Mouse (Mus musculus) midbrain, embryonic 10.5 days (tissue): ENCODE results near the gene Cdkn2d. TPM values are rescaled to one million over a fixed set of nuclear protein-coding genes. Genes with fewer than 3 reads are reported as not detected.

Experiments
- DNase-seq: peaks from one replicate; pipeline ENCODE4 v3.0.0-alpha.2; 2017; ENCODE audit warnings: low spot score
- H3K27ac ChIP-seq: fragments of 300-500 bp; sonication (generic); replicated peaks from 2 replicates; pipeline ENCODE4 v1.5.1; 2016; ENCODE audit warnings: mild to moderate bottlenecking
- H3K27me3 ChIP-seq: fragments of 300-500 bp; sonication (generic); 2 replicates; pipeline ENCODE4 v1.6.1; 2016; ENCODE audit warnings: low read depth, mild to moderate bottlenecking; ENCODE audit not compliant: poor library complexity, severe bottlenecking
- H3K36me3 ChIP-seq: fragments of 300-500 bp; sonication (generic); 2 replicates; pipeline ENCODE4 v1.6.1; 2016; ENCODE audit warnings: mild to moderate bottlenecking, moderate library complexity
- H3K4me1 ChIP-seq: fragments of 300-500 bp; sonication (generic); 2 replicates; pipeline ENCODE4 v1.6.1; 2016
- H3K4me3 ChIP-seq: fragments of 300-500 bp; sonication (generic); 2 replicates; pipeline ENCODE4 v1.5.1; 2016; ENCODE audit warnings: mild to moderate bottlenecking, moderate library complexity
- H3K9me3 ChIP-seq: fragments of 300-500 bp; sonication (generic); replicated peaks from 2 replicates; pipeline ENCODE4 v1.6.1; 2016; ENCODE audit warnings: mild to moderate bottlenecking
- WGBS: fragments of 180-500 bp; shearing (Covaris S2); methylation state at CpG from one replicate; pipeline ENCODE4 v1.1.7; 2016; 5-methylcytosine and 5-hydroxymethylcytosine counted together
- polyA plus RNA-seq: library from polyadenylated mRNA; unstranded; fragments of >200 nt; fragmentation: Nextera tagmentation; extraction: Ambion mirVana; gene quantifications from 2 replicates; pipeline ENCODE4 v1.2.1, GENCODE M21; 2016

The Cdkn2d gene
- polyA plus RNA-seq, result 51.4 and 61.3 TPM in 2 replicates

DNA sequence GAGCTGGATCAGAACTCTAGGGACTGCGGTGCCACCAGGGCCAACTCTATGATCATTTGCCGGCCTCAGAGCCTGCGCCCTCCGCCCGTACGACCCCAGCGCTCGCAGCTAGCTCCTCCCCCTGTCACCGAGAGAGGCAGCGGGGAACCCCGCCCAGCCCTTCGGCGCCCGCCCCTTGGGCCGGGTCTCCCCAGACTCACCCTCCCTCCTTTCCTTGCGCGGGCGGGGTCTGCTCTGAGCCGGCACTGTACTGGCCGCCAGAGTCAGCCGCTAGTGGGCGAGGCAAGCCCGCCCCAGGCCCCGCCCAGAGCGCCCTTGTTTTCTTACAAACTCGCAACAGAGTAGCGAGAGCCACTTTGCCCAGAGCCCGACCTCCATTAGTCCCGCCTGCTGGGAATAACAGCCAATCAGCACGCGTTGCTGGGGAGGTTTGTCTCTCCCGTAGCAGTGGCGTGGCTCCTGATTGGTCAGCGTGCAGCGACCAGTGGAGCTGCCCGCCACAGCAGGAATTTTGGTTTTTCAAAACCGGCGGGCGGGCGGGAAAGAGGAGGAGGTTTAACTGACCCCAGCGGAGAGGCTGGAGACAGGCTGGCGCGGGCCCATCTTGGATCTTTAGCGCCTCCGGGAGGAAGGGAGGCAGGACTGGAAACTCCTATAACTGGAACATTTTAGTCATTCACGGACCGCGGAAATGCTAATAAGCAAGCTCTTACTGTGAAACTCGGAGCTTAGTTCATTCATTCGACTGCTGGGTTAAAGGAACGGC lies at the start of gene Cdkn2d:
TSS of gene Cdkn2d (minus strand) at position 386 of the 766 bp plus-strand sequence.
- peak within 1 kb of the TSS; percentile 91 for H3K27ac ChIP-seq
- DNase-seq, result peak; percentile 100
- peaks cover 41% of the 10 kb centered on the region for H3K4me1 ChIP-seq
- H3K27me3 ChIP-seq, result no peaks in the 10 kb centered on the region
- H3K9me3 ChIP-seq, result no peaks in the 10 kb centered on the region
- peaks cover 6% of the 10 kb centered on the region for H3K36me3 ChIP-seq
- peak within 1 kb of the TSS; percentile 89 for H3K4me3 ChIP-seq
- WGBS, result under 1% methylated on average over 51 of the region's 51 CpGs

- Histone ChIP-seq H3K27ac (no peak overlapping the region), H3K4me1 (peaks cover 6% of the 10 kb centered on the region), H3K4me3 (no peak overlapping the region), H3K36me3 (peaks cover 45% of the 10 kb centered on the region), H3K9me3 (no peaks in the 10 kb centered on the region), H3K27me3 (no peaks in the 10 kb centered on the region)
- WGBS, result 90% methylated on average over 4 of the region's 4 CpGs
- no peak for DNase-seq
Observed at GRCm38 (mm10) chr9:21340411-21340810, 49.2 kb upstream of the Cdkn2d start.

DNA sequence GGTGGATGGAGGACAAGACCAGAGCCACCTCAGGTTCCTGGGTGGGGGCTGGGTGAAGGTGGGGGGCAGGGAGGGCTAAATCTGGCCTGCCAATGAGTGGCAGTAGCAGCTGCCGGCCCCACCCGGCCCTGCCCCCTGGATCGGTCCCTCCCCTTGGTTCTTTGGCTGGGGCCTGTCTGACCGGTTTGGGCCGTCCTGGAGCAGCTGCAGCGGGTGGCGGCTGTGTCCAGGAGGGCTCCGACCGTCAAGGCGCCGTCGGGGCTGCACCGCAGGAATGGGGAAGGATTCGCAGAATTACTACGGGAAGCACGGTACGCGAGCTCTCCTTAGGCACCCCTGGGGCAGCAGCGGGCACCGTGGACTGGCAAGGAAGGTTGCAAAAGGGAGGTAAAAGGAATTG lies 46.4 kb upstream of the Cdkn2d start:
- no peaks in the 10 kb centered on the region for H3K9me3 ChIP-seq
- no peak overlapping the region for H3K27ac ChIP-seq
- H3K36me3 ChIP-seq, result peaks cover 22% of the 10 kb centered on the region
- peaks cover 13% of the 10 kb centered on the region for H3K4me1 ChIP-seq
- no peak for DNase-seq
- no peaks in the 10 kb centered on the region for H3K27me3 ChIP-seq
- H3K4me3 ChIP-seq, result no peak overlapping the region
- WGBS, result 17% methylated on average over 20 of the region's 20 CpGs

DNA sequence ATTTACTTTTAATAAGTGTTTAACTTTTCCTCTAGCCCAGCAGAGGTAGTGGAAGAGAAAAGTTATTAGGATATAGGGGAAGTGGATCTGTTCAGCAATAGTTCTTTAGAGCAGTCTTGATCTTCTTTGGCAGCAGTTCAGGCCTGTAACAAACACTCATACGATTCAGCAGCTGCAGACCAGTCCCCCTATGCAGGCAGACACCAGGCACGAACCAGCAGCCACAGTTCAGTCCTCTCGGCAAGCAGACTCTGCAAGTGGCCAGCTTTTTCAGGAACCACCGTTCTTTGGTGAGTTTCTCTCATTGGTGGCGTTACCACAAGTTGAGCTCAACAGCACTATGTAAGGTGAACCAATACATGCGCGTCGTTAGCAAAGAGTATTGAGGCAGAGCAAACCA lies 45.3 kb upstream of the Cdkn2d start:
- Histone ChIP-seq H3K36me3 (peaks cover 11% of the 10 kb centered on the region), H3K4me3 (no peak overlapping the region), H3K27ac (no peak overlapping the region), H3K9me3 (no peaks in the 10 kb centered on the region), H3K4me1 (peaks cover 22% of the 10 kb centered on the region), H3K27me3 (no peaks in the 10 kb centered on the region)
- 88% methylated on average over 8 of the region's 8 CpGs for WGBS
- DNase-seq, result no peak

- Histone ChIP-seq H3K4me1 (peaks cover 22% of the 10 kb centered on the region), H3K27ac (no peak overlapping the region), H3K4me3 (no peak overlapping the region), H3K9me3 (no peaks in the 10 kb centered on the region), H3K27me3 (no peaks in the 10 kb centered on the region), H3K36me3 (peaks cover 8% of the 10 kb centered on the region)
- 82% methylated on average over 4 of the region's 4 CpGs for WGBS
- DNase-seq, result no peak
Observed at GRCm38 (mm10) chr9:21335391-21335790, 44.2 kb upstream of the Cdkn2d start.

DNA sequence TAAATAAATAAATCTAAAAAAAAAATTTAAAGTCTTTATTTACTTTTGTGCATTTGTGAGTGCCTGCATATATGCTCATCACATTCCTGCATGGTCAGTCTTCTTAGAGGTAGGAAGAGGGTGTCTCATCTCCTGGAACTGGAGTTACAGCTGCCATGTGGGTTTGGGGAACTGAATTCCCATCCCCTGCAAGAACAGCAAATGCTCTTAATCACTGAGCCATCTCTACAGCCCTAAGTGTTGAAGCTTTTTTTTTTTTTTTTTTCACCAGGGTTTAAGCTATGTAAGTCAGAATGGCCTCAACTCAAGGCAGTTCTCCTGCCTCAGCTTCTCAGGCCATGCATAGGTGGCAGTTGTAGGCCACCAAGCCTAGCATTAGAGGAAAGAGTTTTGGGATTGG lies 43.5 kb upstream of the Cdkn2d start:
- no peak for DNase-seq
- no peaks in the 10 kb centered on the region for H3K27me3 ChIP-seq
- H3K27ac ChIP-seq, result no peak overlapping the region
- H3K4me1 ChIP-seq, result peaks cover 22% of the 10 kb centered on the region
- peaks cover 11% of the 10 kb centered on the region for H3K36me3 ChIP-seq
- no peaks in the 10 kb centered on the region for H3K9me3 ChIP-seq
- H3K4me3 ChIP-seq, result no peak overlapping the region

GRCm38 (mm10) chr9:21333523-21333922 lies 42.3 kb upstream of the Cdkn2d start:
- H3K4me3 ChIP-seq, result no peak overlapping the region
- H3K9me3 ChIP-seq, result no peaks in the 10 kb centered on the region
- H3K36me3 ChIP-seq, result peaks cover 9% of the 10 kb centered on the region
- H3K4me1 ChIP-seq, result peaks cover 22% of the 10 kb centered on the region
- no peaks in the 10 kb centered on the region for H3K27me3 ChIP-seq
- DNase-seq, result no peak
- H3K27ac ChIP-seq, result no peak overlapping the region
- 91% methylated on average over 1 of the region's 1 CpGs for WGBS

GRCm38 (mm10) chr9:21332161-21333061 lies 41.2 kb upstream of the Cdkn2d start:
- Histone ChIP-seq H3K27me3 (no peaks in the 10 kb centered on the region), H3K27ac (peak overlapping the region; percentile 55; the same call in 1 of the 2 replicates), H3K9me3 (no peaks in the 10 kb centered on the region), H3K4me3 (no peak overlapping the region), H3K4me1 (peaks cover 16% of the 10 kb centered on the region), H3K36me3 (peaks cover 9% of the 10 kb centered on the region; the same call in 1 of the 2 replicates)
- no peak for DNase-seq
- WGBS, result 43% methylated on average over 9 of the region's 9 CpGs

- Histone ChIP-seq H3K27ac (no peak overlapping the region), H3K9me3 (no peaks in the 10 kb centered on the region), H3K27me3 (no peaks in the 10 kb centered on the region), H3K36me3 (peaks cover 10% of the 10 kb centered on the region; the same call in 1 of the 2 replicates), H3K4me3 (no peak overlapping the region), H3K4me1 (peaks cover 15% of the 10 kb centered on the region)
- DNase-seq, result no peak
- 86% methylated on average over 12 of the region's 12 CpGs for WGBS
Observed at GRCm38 (mm10) chr9:21331365-21332140, 40.3 kb upstream of the Cdkn2d start.

GRCm38 (mm10) chr9:21329699-21330289 lies 38.6 kb upstream of the Cdkn2d start:
- Histone ChIP-seq H3K4me3 (no peak overlapping the region), H3K36me3 (peaks cover 20% of the 10 kb centered on the region), H3K4me1 (peaks cover 15% of the 10 kb centered on the region), H3K9me3 (no peaks in the 10 kb centered on the region), H3K27me3 (no peaks in the 10 kb centered on the region), H3K27ac (no peak overlapping the region)
- WGBS, result 93% methylated on average over 10 of the region's 10 CpGs
- DNase-seq, result no peak

GRCm38 (mm10) chr9:21329041-21329440 lies 37.8 kb upstream of the Cdkn2d start:
- DNase-seq, result no peak
- Histone ChIP-seq H3K36me3 (peaks cover 25% of the 10 kb centered on the region), H3K4me1 (peaks cover 15% of the 10 kb centered on the region), H3K27me3 (no peaks in the 10 kb centered on the region), H3K4me3 (no peak overlapping the region), H3K27ac (no peak overlapping the region), H3K9me3 (no peaks in the 10 kb centered on the region)
- 83% methylated on average over 3 of the region's 5 CpGs for WGBS

DNA sequence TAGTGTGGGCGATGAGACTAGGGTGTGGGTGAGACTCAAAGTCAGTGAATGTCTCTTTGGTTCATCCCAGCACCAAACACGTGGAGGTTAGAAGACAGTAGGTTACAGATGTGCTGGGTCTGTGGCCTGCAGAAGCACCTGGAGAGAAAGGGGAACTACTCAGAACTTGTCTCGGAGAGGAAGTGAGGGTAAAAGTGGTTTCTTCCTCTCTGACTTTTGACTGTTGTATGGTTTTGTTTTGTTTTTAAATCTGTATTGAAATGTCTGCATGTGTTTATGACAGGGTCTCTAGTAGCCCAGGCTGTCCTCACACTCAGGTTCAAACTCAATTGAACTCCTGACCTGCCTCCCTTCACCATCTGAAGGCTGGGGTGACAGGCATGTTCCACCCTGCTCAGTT lies 36.8 kb upstream of the Cdkn2d start:
- H3K4me1 ChIP-seq, result peaks cover 12% of the 10 kb centered on the region
- 78% methylated on average over 3 of the region's 3 CpGs for WGBS
- no peaks in the 10 kb centered on the region for H3K9me3 ChIP-seq
- no peak for DNase-seq
- H3K4me3 ChIP-seq, result no peak overlapping the region
- no peak overlapping the region for H3K27ac ChIP-seq
- H3K36me3 ChIP-seq, result peaks cover 25% of the 10 kb centered on the region
- no peaks in the 10 kb centered on the region for H3K27me3 ChIP-seq
